Mouse (Mus musculus) forelimb bud, embryonic 11.5 days (tissue): ENCODE measurements around the gene Ptcd2.

Source experiments
- DNase-seq: peaks from one replicate; pipeline ENCODE4 v3.0.0-alpha.2; 2012; ENCODE audit warnings: low read depth, low spot score

Gene Ptcd2

GRCm38 (mm10) chr13:99344599-99345575 lies at the start of gene Ptcd2, which contains the start of gene Mrps27:
TSS of gene Ptcd2 (minus strand) at chr13:99344705.
TSS of gene Mrps27 (plus strand) at chr13:99344786.
- DNase-seq: peak; percentile 93

GRCm38 (mm10) chr13:99393128-99393527 lies 48.6 kb upstream of the Ptcd2 start:
- no peak for DNase-seq

GRCm38 (mm10) chr13:99391417-99391816 lies 46.9 kb upstream of the Ptcd2 start:
- DNase-seq: no peak

- DNase-seq: no peak
Observed at GRCm38 (mm10) chr13:99387901-99388811, 43.7 kb upstream of the Ptcd2 start.

- DNase-seq: no peak
Observed at GRCm38 (mm10) chr13:99386341-99386740, 41.8 kb upstream of the Ptcd2 start.

- no peak for DNase-seq
Observed at GRCm38 (mm10) chr13:99385911-99386310, 41.4 kb upstream of the Ptcd2 start.

GRCm38 (mm10) chr13:99384555-99385203 lies 40.2 kb upstream of the Ptcd2 start:
- no peak for DNase-seq

GRCm38 (mm10) chr13:99382373-99382772 lies 37.9 kb upstream of the Ptcd2 start:
- DNase-seq: no peak

GRCm38 (mm10) chr13:99378223-99378622 lies 33.7 kb upstream of the Ptcd2 start:
- DNase-seq: no peak

- no peak for DNase-seq
Observed at GRCm38 (mm10) chr13:99377055-99377454, 32.5 kb upstream of the Ptcd2 start.

GRCm38 (mm10) chr13:99375550-99375949 lies 31.0 kb upstream of the Ptcd2 start:
- DNase-seq: peak; percentile 88

GRCm38 (mm10) chr13:99374191-99374590 lies 29.7 kb upstream of the Ptcd2 start:
- no peak for DNase-seq

GRCm38 (mm10) chr13:99373684-99374083 lies 29.2 kb upstream of the Ptcd2 start:
- peak; percentile 56 for DNase-seq

- no peak for DNase-seq
Observed at GRCm38 (mm10) chr13:99371285-99371684, 26.8 kb upstream of the Ptcd2 start.

GRCm38 (mm10) chr13:99369103-99369502 lies 24.6 kb upstream of the Ptcd2 start:
- no peak for DNase-seq

GRCm38 (mm10) chr13:99367554-99368174 lies 23.2 kb upstream of the Ptcd2 start:
- DNase-seq: no peak

GRCm38 (mm10) chr13:99366422-99367175 lies 22.1 kb upstream of the Ptcd2 start:
- no peak for DNase-seq

GRCm38 (mm10) chr13:99363866-99364265 lies 19.4 kb upstream of the Ptcd2 start:
- DNase-seq: no peak

- DNase-seq: no peak
Observed at GRCm38 (mm10) chr13:99358921-99359320, 14.4 kb upstream of the Ptcd2 start.
